Mouse (Mus musculus): Measurements from ENCODE around the gene Sgta. TPM values are rescaled to one million over a fixed set of nuclear protein-coding genes. Genes with fewer than 3 reads are reported as not detected.

Gene Sgta
- total and polyA plus RNA-seq, 3 experiments, result 67.6 to 123 (median 104) TPM

DNA sequence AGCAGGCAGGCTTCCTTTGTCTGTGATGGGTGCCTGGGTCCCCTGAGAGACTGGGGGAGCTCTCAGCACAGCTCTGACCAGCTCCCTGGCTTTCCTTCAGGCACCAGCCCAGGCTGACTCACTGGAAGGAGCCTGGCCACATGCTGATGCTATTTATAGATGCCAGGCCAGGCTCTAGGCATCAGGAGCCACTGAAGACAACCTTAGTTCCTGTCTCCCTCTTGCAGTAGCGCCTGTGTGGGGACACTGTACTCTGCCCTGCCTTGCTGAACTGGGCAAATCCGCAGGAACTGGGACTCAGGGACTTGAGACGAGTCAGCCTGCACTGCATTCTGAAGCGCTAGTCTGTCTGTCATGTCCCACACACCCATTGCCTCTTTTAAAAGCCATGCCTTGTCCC lies 32.6 kb downstream of the Sgta start:
- in situ Hi-C loops (cut with MboI; ENCODE audit: low pct_ligation_motif_present, low pct_unique_long_range_greater_than_20kb, low sequenced_read_pairs), result no loop called here
- peaks cover 43% of the 10 kb centered on the region for H3K27me3 ChIP-seq (replicated peaks)
- H3K36me3 ChIP-seq (replicated peaks in 1 of 2; ENCODE audit: control insufficient read depth in 1 of 2, insufficient read depth in 1 of 2, low read length in 1 of 2), result peaks cover 0 to 20% of the 10 kb centered on the region in 2 experiments
- no peak overlapping the region for H3K4me3 ChIP-seq (replicated peaks in 1 of 3; ENCODE audit: low read depth in 2 of 3, low read length in 2 of 3, poor library complexity in 1 of 3)
- no peaks in the 10 kb centered on the region for H3K4me1 ChIP-seq (ENCODE audit: control insufficient read depth in 1 of 2, insufficient read depth in 2 of 2)
- peaks cover 5% of the 10 kb centered on the region for H3K9me3 ChIP-seq (replicated peaks; ENCODE audit: low read length)
- dilution Hi-C loops (cut with MboI; ENCODE audit: extremely low pct_ligation_motif_present, extremely low pct_unique_long_range_greater_than_20kb, low sequenced_read_pairs), result no loop called here
- no peak for TF ChIP-seq KAT2A (IDR thresholded peaks at IDR 0.05; ENCODE audit: insufficient replicate concordance, low read length)
- TF ChIP-seq MAX (IDR thresholded peaks at IDR 0.05; ENCODE audit: low read length), result no peak
- DNase-seq (ENCODE audit: extremely low read depth), result no peak
- no peak overlapping the region for H3K4me2 ChIP-seq (ENCODE audit: insufficient read depth, low read depth, poor library complexity, severe bottlenecking)
- H3K27ac ChIP-seq (ENCODE audit: insufficient read depth, low read depth), result no peak overlapping the region
- no peaks in the 10 kb centered on the region for H3K79me2 ChIP-seq (replicated peaks; ENCODE audit: control insufficient read depth, extremely low read depth, insufficient read depth, poor library complexity, severe bottlenecking)
- no peak overlapping the region for H3K9ac ChIP-seq (ENCODE audit: insufficient read depth, low read depth)

DNA sequence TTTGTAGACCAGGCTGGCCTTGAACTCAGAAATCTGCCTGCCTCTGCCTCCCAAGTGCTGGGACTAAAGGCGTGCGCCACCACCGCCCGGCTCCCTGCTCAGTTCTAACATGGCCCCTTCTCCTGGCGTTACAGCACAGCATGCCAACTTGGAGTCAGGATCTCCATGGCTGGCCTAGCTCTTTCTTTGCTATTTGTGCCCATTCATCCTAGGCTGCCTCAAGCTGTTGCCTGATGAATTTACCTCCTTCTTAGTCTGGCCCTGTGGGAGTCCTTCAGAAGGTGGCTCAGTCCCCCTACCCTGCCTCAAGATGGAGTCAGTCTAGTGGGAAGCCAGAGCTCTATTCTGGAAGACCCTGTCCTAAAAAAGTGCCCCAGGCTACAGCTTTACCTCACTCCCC lies 33.1 kb downstream of the Sgta start:
- H3K79me2 ChIP-seq (replicated peaks; ENCODE audit: control insufficient read depth, extremely low read depth, insufficient read depth, poor library complexity, severe bottlenecking), result no peaks in the 10 kb centered on the region
- H3K9me3 ChIP-seq (replicated peaks; ENCODE audit: low read length), result peaks cover 10% of the 10 kb centered on the region
- H3K36me3 ChIP-seq (replicated peaks in 1 of 2; ENCODE audit: control insufficient read depth in 1 of 2, insufficient read depth in 1 of 2, low read length in 1 of 2), result peaks cover 0 to 19% of the 10 kb centered on the region in 2 experiments
- no peak for TF ChIP-seq SMC3 (IDR thresholded peaks at IDR 0.05; ENCODE audit: low read depth, low read length)
- TF ChIP-seq USF1 (IDR thresholded peaks at IDR 0.05; ENCODE audit: low read depth, low read length), result no peak
- TF ChIP-seq JUND (conservative IDR thresholded peaks at IDR 0.05; ENCODE audit: low read depth, low read length), result no peak
- no peak for TF ChIP-seq MYC (IDR thresholded peaks at IDR 0.05; ENCODE audit: low read depth, low read length)
- no peak for TF ChIP-seq KAT2A (IDR thresholded peaks at IDR 0.05; ENCODE audit: insufficient replicate concordance, low read length)
- TF ChIP-seq TBP (conservative IDR thresholded peaks at IDR 0.05; ENCODE audit: low read depth, low read length), result no peak
- no peak for TF ChIP-seq E2F4 (IDR thresholded peaks at IDR 0.05; ENCODE audit: insufficient replicate concordance, low read depth, low read length)
- TF ChIP-seq NRF1 (IDR thresholded peaks at IDR 0.05; ENCODE audit: low read depth, low read length), result no peak
- no peak for TF ChIP-seq ZKSCAN1 (IDR thresholded peaks at IDR 0.05; ENCODE audit: borderline replicate concordance, low read depth, low read length)
- no peak for TF ChIP-seq ZMIZ1 (IDR thresholded peaks at IDR 0.05; ENCODE audit: low read depth, low read length)
- TF ChIP-seq RAD21 (IDR thresholded peaks at IDR 0.05; ENCODE audit: low read depth, low read length), result no peak
- no peak for TF ChIP-seq EP300 (IDR thresholded peaks at IDR 0.05; ENCODE audit: low read length)
- no peak for TF ChIP-seq CTCF (conservative IDR thresholded peaks at IDR 0.05 in 1 of 2, IDR thresholded peaks at IDR 0.05 in 1 of 2; ENCODE audit: low read depth in 2 of 2, low read length in 2 of 2)
- TF ChIP-seq TCF12 (IDR thresholded peaks at IDR 0.05; ENCODE audit: low read depth, low read length), result no peak
- TF ChIP-seq ZC3H11A (IDR thresholded peaks at IDR 0.05; ENCODE audit: low read depth, low read length), result no peak
- no peak for TF ChIP-seq IRF4 (IDR thresholded peaks at IDR 0.05; ENCODE audit: low read depth, low read length)
- TF ChIP-seq MEF2A (IDR thresholded peaks at IDR 0.05; ENCODE audit: borderline replicate concordance, low read depth, low read length), result no peak
- H3K27me3 ChIP-seq (replicated peaks), result peaks cover 48% of the 10 kb centered on the region
- in situ Hi-C loops (cut with MboI; ENCODE audit: low pct_ligation_motif_present, low pct_unique_long_range_greater_than_20kb, low sequenced_read_pairs), result no loop called here
- no peak overlapping the region for H3K4me3 ChIP-seq (replicated peaks in 1 of 3; ENCODE audit: low read depth in 2 of 3, low read length in 2 of 3, poor library complexity in 1 of 3)
- H3K27ac ChIP-seq (ENCODE audit: insufficient read depth, low read depth), result no peak overlapping the region
- no peak overlapping the region for H3K4me2 ChIP-seq (ENCODE audit: insufficient read depth, low read depth, poor library complexity, severe bottlenecking)
- dilution Hi-C loops (cut with MboI; ENCODE audit: extremely low pct_ligation_motif_present, extremely low pct_unique_long_range_greater_than_20kb, low sequenced_read_pairs), result no loop called here
- H3K9ac ChIP-seq (ENCODE audit: insufficient read depth, low read depth), result no peak overlapping the region
- H3K4me1 ChIP-seq (ENCODE audit: control insufficient read depth in 1 of 2, insufficient read depth in 2 of 2), result no peaks in the 10 kb centered on the region; a peak in 1 of 4 replicates
- DNase-seq (ENCODE audit: extremely low read depth), result no peak

Measured in CH12.LX (cell line).